Mouse (Mus musculus) midbrain, postnatal 0 days (tissue): Measurements from ENCODE around the gene Gm12248. TPM values are rescaled to one million over a fixed set of nuclear protein-coding genes. Genes with fewer than 3 reads are reported as not detected.

Source experiments
- ATAC-seq: fragments of 200-750 bp; cut with Nextera tagmentation; 2 replicates; pipeline ENCODE4 v1.8.0; 2017; ENCODE audit warnings: moderate number of reproducible peaks, mild to moderate bottlenecking, moderate TSS enrichment, moderate library complexity; ENCODE audit not compliant: low FRiP score
- DNase-seq: peaks from one replicate; pipeline ENCODE4 v3.0.0-alpha.2; 2015; ENCODE audit warnings: low spot score
- H3K27ac ChIP-seq: fragments of 300-500 bp; sonication (generic); 2 replicates; pipeline ENCODE4 v1.5.1; 2014; ENCODE audit warnings: low read depth, mild to moderate bottlenecking, low read length, mixed read lengths
- H3K27me3 ChIP-seq: fragments of 300-500 bp; sonication (generic); 2 replicates; pipeline ENCODE4 v1.6.1; 2014; ENCODE audit warnings: low read length, control low read depth, mixed read lengths; ENCODE audit not compliant: insufficient read depth
- H3K36me3 ChIP-seq: fragments of 300-500 bp; sonication (generic); 2 replicates; pipeline ENCODE4 v1.6.1; 2014; ENCODE audit warnings: low read length, control low read depth, mixed read lengths; ENCODE audit not compliant: insufficient read depth
- H3K4me1 ChIP-seq: fragments of 300-500 bp; sonication (generic); 2 replicates; pipeline ENCODE4 v1.6.1; 2014; ENCODE audit warnings: mild to moderate bottlenecking, control low read depth, antibody characterized with exemption, low read length, mixed read lengths; ENCODE audit not compliant: insufficient read depth
- H3K4me2 ChIP-seq: fragments of 300-500 bp; sonication (generic); 2 replicates; pipeline ENCODE4 v1.6.1; 2014; ENCODE audit warnings: low read depth, mild to moderate bottlenecking, low read length, mixed read lengths; ENCODE audit not compliant: poor library complexity, severe bottlenecking
- H3K4me3 ChIP-seq: fragments of 300-500 bp; sonication (generic); 2 replicates; pipeline ENCODE4 v1.5.1; 2014; ENCODE audit warnings: low read depth, mild to moderate bottlenecking, low read length, moderate library complexity
- H3K9ac ChIP-seq: fragments of 300-500 bp; sonication (generic); replicated peaks from 2 replicates; pipeline ENCODE4 v1.6.1; 2014; ENCODE audit warnings: mild to moderate bottlenecking, low read length, moderate library complexity, mixed read lengths; ENCODE audit not compliant: poor library complexity, severe bottlenecking
- H3K9me3 ChIP-seq: fragments of 300-500 bp; sonication (generic); 2 replicates; pipeline ENCODE4 v1.6.1; 2016; ENCODE audit warnings: low read length, control low read depth
- CTCF ChIP-seq: IDR thresholded peaks from 2 replicates; pipeline ENCODE4 v1.5.1; 2016; ENCODE audit warnings: antibody characterized with exemption, mild to moderate bottlenecking
- WGBS: fragments of 180-500 bp; shearing (Covaris S2); extraction: QIAGEN DNeasy Blood & Tissue Kit; methylation state at CpG from one replicate; pipeline ENCODE4 v1.1.7; 2014; 5-methylcytosine and 5-hydroxymethylcytosine counted together
- polyA plus RNA-seq: library from polyadenylated mRNA; unstranded; fragments of >200 nt; fragmentation: Nextera tagmentation; extraction: Ambion mirVana; gene quantifications from 2 replicates; pipeline ENCODE4 v1.2.1, GENCODE M21; 2015
- total RNA-seq: library from RNA; depleted of rRNA; stranded (reverse); fragments of >200 nt; gene quantifications from 2 replicates; pipeline ENCODE4 v1.2.3, GENCODE M21; 2014

Gm12248 gene
- total and polyA plus RNA-seq, 2 experiments from 2014 or later = not detected

GRCm38 (mm10) chr11:58042861-58043431 lies 50.0 kb downstream of the Gm12248 start:
- no peak for ATAC-seq
- Histone ChIP-seq H3K36me3 (peaks cover 19% of the 10 kb centered on the region), H3K27me3 (no peaks in the 10 kb centered on the region), H3K4me3 (no peak overlapping the region), H3K4me2 (no peak overlapping the region), H3K27ac (no peak overlapping the region), H3K4me1 (no peaks in the 10 kb centered on the region), H3K9me3 (no peaks in the 10 kb centered on the region), H3K9ac (no peak overlapping the region)
- DNase-seq = no peak
- 95% methylated on average over 5 of the region's 5 CpGs for WGBS
- TF ChIP-seq CTCF = no peak

- peak; percentile 51 for DNase-seq
- H3K4me1 ChIP-seq = 0 out of 2 replicates have a peak, but pooled peaks cover 3% of the 10 kb centered on the region
- peak; percentile 55 for TF ChIP-seq CTCF
- H3K4me2 ChIP-seq = no peak overlapping the region
- no peak overlapping the region for H3K9ac ChIP-seq
- no peaks in the 10 kb centered on the region for H3K27me3 ChIP-seq
- 76% methylated on average over 1 of the region's 1 CpGs for WGBS
- no peak overlapping the region for H3K27ac ChIP-seq
- ATAC-seq = no peak
- H3K36me3 ChIP-seq = peaks cover 12% of the 10 kb centered on the region; the same call in 1 of the 2 replicates
- no peak overlapping the region for H3K4me3 ChIP-seq
- H3K9me3 ChIP-seq = no peaks in the 10 kb centered on the region
Observed at GRCm38 (mm10) chr11:58039027-58039426, 53.9 kb downstream of the Gm12248 start.

- no peaks in the 10 kb centered on the region for H3K36me3 ChIP-seq
- no peaks in the 10 kb centered on the region for H3K9me3 ChIP-seq
- TF ChIP-seq CTCF = no peak
- H3K4me1 ChIP-seq = 0 out of 2 replicates have a peak, but pooled peaks cover 6% of the 10 kb centered on the region
- H3K4me3 ChIP-seq = no peak overlapping the region
- DNase-seq = no peak
- ATAC-seq = no peak
- H3K27me3 ChIP-seq = no peaks in the 10 kb centered on the region
- H3K9ac ChIP-seq = no peak overlapping the region
- H3K27ac ChIP-seq = no peak overlapping the region
- WGBS = 83% methylated on average over 3 of the region's 3 CpGs
- H3K4me2 ChIP-seq = no peak overlapping the region
Observed at GRCm38 (mm10) chr11:58033635-58034034, 59.3 kb downstream of the Gm12248 start.

- Histone ChIP-seq H3K36me3 (no peaks in the 10 kb centered on the region), H3K9ac (no peak overlapping the region), H3K4me2 (no peak overlapping the region), H3K9me3 (no peaks in the 10 kb centered on the region), H3K4me1 (0 out of 2 replicates have a peak, but pooled peaks cover 4% of the 10 kb centered on the region), H3K27ac (no peak overlapping the region), H3K27me3 (no peaks in the 10 kb centered on the region), H3K4me3 (no peak overlapping the region)
- DNase-seq = no peak
- TF ChIP-seq CTCF = no peak
- 79% methylated on average over 6 of the region's 6 CpGs for WGBS
- no peak for ATAC-seq
Observed at GRCm38 (mm10) chr11:58031176-58031575, 61.8 kb downstream of the Gm12248 start.

GRCm38 (mm10) chr11:58029869-58030268 lies 63.1 kb downstream of the Gm12248 start:
- Histone ChIP-seq H3K9me3 (no peaks in the 10 kb centered on the region), H3K4me1 (0 out of 2 replicates have a peak, but pooled peaks cover 4% of the 10 kb centered on the region), H3K4me3 (no peak overlapping the region), H3K36me3 (no peaks in the 10 kb centered on the region), H3K4me2 (no peak overlapping the region), H3K27ac (no peak overlapping the region), H3K27me3 (no peaks in the 10 kb centered on the region), H3K9ac (no peak overlapping the region)
- 93% methylated on average over 2 of the region's 2 CpGs for WGBS
- TF ChIP-seq CTCF = no peak
- no peak for ATAC-seq
- DNase-seq = no peak

GRCm38 (mm10) chr11:58028981-58029380 lies 64.0 kb downstream of the Gm12248 start:
- Histone ChIP-seq H3K4me3 (no peak overlapping the region), H3K36me3 (no peaks in the 10 kb centered on the region), H3K27me3 (no peaks in the 10 kb centered on the region), H3K9ac (no peak overlapping the region), H3K4me2 (no peak overlapping the region), H3K9me3 (no peaks in the 10 kb centered on the region), H3K4me1 (peaks cover 4% of the 10 kb centered on the region; the same call in 1 of the 2 replicates), H3K27ac (no peak overlapping the region)
- no peak for TF ChIP-seq CTCF
- DNase-seq (no peak), ATAC-seq (no peak)
- 96% methylated on average over 1 of the region's 1 CpGs for WGBS
